Mouse (Mus musculus): Measurements from ENCODE around the gene Nedd9.
A peak's percentile ranks its signal among the peaks of the same experiment; 100 is the strongest.

Nedd9 gene

DNA sequence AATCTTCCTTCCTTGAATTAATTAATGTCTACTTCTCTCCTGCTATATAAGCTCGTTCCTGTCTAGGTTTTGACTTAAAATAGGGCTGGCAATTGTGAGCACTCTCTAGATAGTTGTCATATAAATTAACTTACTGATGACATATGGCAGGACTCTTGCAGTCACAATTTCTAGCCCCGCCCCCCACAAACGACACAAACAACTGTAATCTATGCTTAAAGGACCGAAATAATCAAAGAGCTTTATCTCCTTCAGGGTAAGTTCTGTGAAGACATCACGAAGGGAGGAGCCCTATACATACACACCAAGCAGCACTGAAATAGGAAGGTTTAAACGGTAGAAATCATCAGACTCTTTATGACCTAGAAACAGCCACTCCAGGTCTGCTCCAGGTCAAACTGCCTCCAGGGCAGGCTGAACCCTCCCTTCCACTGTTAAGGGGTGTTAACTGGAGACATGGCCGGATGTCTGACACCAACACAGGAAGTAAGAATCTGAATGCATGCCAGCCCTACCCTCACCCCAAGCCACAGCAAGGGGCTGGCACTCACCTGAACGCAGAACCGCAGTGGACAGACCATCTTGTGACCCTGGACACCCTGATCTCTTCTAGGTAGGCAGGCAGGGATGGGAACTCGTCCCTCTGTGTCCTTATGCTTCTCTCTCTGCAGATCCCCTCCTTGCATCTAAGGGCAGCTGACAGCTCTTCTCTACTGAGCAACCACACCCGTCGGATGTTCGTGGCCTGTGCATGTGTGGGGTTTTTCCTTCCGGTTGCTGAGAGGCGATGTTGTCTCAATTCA lies at the start of gene Nedd9:
Nedd9 (minus strand) TSS at position 757 of the 803 bp plus-strand sequence.
- no peak for DNase-seq (ENCODE audit: low spot score in 2 of 2)

DNA sequence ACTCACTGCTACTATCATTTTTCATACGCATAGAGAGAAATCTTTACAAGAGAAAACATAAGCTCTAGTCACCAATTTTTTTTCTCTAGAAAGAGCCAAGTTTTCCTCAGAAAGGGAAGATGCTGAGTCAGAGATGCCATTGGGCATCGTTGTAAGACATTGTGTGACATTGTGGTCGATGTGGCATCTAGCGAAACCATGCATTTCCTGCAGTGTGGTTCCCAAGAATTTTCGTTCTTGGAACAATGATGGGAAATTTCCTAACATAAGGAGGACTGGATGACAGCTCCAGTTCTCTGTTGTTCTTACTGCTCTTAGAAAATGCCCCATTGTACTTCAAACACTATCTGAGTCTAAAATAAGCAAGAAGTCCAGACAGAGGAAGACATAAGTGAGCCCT lies 45.5 kb upstream of the Nedd9 start:
- no peak for DNase-seq (ENCODE audit: low spot score in 2 of 2)

- peak in 1 of 2 experiments; percentile 10 for DNase-seq (ENCODE audit: low spot score in 2 of 2)
Measured at GRCm38 (mm10) chr13:41530326-41530725, 43.2 kb upstream of the Nedd9 start.

DNA sequence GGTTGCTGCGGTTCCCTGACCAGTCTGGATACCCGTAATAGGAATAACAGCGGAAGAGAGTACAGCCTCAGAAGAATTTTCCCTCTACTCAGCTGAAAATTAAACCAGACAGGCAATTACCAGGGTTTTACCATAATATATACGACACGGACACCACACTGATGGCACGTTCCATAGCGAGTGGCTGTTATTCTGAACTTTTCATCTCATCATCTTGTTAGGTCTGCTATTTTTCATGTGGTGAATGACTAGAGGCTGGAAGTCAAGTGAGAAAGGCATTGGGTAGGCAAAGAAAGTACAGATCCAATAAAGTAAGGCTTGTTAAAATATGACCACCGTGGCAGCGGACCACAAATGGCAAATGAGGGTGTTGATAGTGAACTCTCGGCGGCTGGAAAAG lies 37.0 kb upstream of the Nedd9 start:
- DNase-seq (ENCODE audit: low spot score in 2 of 2) = no peak

DNA sequence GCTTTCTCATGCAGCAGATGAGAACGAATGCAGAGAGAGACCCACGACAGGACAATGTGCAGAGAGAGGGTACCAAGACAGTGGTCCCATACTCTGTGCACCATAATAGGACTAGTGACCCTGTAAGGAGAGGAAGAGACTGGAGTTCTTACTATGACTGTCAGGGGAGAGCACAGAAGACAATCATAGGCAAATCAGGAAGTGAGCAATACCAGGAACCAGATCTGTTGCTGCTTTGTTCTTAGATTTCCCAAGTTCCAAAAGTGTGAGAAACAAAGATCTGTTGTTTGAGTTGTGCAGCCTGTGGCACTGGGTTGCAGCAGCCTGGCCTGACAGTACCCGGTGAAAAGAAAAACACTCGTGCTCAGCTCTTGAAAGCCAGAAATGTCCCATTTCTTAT lies 34.1 kb upstream of the Nedd9 start:
- DNase-seq (ENCODE audit: low spot score in 2 of 2) = no peak

DNA sequence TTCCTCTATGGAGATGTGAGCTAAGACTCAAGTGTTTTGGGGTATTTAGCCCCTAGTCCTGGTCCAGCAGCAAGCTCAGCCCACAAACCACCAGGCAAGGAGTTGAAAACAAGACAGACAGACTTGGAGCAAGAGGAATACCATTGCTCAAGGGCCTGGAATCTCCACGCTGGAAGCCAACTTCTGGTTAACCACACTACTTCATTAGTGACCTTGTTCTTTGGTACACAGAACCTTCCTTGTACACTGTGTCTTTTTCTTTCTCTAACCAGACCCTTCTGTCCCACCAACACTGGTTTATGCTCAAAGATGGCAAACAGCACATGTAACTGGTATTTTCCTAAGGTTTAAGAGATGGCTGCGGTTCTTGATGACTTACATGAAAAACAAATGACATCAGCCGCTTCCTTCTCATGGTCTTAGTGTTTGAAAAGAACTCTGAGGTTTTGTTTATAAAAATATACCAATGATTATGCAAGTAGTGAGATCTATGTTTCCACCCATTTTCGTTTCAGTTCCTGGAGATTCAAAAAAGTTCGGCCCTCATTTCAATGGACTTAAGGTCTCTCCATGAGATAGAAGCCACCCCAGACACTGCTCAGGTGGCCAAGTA lies 33.5 kb upstream of the Nedd9 start:
- DNase-seq (ENCODE audit: low spot score in 2 of 2) = no peak

- no peak for DNase-seq (ENCODE audit: low spot score in 2 of 2)
Measured at GRCm38 (mm10) chr13:41519792-41520191, 32.6 kb upstream of the Nedd9 start.

DNA sequence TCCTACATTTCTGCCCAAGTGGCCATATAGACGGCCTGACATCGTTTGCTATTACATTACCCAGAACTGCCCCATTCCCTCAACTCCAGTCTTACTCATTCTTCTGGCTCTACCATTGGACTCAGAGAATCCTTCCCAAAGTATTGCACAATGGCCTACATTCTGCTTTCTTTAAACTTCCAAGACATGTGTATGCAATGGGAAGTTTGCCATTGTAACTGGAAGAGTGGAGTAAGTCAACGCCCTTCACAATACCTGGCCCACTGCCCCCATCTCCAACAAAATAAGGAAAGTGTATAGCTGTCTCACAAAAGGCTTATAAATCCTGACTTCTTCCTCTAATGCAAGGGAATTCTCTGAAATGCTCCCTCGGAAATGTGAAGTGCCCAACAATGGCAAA lies 30.0 kb upstream of the Nedd9 start:
- no peak for DNase-seq (ENCODE audit: low spot score in 2 of 2)

DNA sequence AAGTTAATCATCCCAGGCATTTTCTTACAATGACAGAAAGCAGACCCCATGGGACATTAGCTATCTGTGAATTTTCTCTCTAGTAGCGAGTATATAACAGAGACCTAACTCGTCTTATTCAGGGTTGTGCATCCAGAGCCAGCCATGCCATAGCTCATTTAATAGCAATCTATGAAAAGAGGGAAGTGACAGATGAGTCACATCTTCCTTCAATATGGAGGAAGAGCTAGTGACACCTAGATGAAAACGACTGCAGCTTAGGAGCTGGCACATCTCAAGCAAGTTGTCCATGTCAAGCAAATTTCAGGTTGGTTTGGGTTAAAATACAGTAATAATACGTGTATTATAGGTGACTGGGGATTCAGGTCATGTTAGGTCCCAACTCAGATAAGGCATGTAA lies 28.6 kb upstream of the Nedd9 start:
- DNase-seq (ENCODE audit: low spot score in 2 of 2) = no peak

DNA sequence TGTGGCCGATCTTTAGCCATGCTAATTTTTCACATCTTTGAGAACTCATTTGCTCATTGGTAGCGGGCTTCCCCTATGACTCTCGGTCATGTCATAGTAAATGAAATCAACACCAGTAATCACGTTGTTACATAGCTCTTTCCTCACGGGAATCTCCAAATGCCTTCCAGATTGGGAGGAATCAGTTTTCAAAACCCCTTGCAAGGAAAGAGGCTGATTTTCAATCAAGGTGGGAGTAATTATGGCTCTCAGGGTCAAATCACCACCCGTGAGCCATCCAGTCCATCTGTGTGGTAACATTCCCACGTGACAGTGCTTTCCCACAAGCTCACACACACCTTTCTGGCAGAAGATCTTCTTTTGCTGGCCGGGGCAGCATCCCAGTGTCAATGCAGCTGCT lies 27.8 kb upstream of the Nedd9 start:
- DNase-seq (ENCODE audit: low spot score in 2 of 2) = no peak

- DNase-seq (ENCODE audit: low spot score in 2 of 2) = no peak
Measured at GRCm38 (mm10) chr13:41513456-41513855, 26.3 kb upstream of the Nedd9 start.

DNA sequence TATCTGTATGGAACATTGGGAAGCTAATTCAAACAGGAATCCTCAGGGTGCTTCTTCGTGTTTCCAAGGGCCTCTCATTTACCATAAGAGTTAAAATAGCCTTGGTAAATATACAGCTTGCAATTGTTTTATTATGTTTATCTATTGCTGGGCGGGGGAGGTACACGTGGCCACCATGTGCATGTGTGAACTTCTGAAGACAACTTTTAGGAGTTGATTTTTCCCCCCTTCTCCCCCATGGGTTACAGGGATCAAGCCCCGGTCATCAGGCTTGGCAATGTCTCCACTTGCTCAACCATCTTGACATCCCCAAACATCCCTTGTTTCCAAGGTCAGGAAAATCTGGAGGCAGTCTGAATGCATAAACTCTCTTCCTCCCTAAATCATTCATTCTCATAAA lies 25.1 kb upstream of the Nedd9 start:
- no peak for DNase-seq (ENCODE audit: low spot score in 2 of 2)

- no peak for DNase-seq (ENCODE audit: low spot score in 2 of 2)
Measured at GRCm38 (mm10) chr13:41510631-41511419, 23.7 kb upstream of the Nedd9 start.

DNA sequence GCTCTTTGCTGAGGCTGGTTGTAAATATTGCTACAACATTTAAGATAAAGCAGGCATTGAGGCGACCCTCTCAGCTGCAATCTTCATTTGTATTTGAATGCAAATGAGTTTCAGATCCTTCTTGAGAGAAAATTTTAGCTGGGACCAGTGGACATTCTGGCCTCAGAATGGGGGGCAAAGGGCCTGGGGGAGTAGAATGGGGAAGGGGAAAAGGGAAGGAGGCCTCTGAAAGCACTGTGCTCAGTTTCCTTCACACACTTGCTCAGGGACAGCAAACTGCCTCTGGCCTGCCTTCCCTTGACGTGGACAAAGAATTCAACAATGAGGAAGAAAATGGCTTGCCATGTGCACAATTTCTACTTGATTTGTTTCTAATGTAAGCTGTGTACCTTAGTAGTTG lies 18.4 kb upstream of the Nedd9 start:
- no peak for DNase-seq (ENCODE audit: low spot score in 2 of 2)

GRCm38 (mm10) chr13:41504997-41505396 lies 17.8 kb upstream of the Nedd9 start:
- no peak for DNase-seq (ENCODE audit: low spot score in 2 of 2)

- DNase-seq (ENCODE audit: low spot score in 2 of 2) = no peak
Measured at GRCm38 (mm10) chr13:41504448-41504847, 17.3 kb upstream of the Nedd9 start.

DNA sequence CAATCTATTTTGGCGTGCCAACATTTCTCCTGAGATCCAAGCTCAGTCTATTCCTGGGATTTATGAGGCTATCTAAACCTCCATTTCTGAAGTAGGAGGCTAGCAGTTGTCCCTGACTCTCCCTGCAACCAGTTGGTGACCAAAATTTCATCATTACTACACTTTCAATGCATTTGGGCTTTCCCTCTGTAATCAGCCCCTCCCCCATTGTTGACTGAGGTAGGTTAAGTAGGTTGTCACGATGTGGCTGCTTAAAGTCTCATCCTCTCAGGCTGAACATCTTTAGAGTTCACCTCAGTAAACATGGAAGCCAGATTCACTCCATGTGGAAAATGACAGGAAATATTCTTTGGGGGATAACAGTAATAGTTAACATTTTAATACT lies 15.7 kb upstream of the Nedd9 start:
- DNase-seq (ENCODE audit: low spot score in 2 of 2) = no peak

DNA sequence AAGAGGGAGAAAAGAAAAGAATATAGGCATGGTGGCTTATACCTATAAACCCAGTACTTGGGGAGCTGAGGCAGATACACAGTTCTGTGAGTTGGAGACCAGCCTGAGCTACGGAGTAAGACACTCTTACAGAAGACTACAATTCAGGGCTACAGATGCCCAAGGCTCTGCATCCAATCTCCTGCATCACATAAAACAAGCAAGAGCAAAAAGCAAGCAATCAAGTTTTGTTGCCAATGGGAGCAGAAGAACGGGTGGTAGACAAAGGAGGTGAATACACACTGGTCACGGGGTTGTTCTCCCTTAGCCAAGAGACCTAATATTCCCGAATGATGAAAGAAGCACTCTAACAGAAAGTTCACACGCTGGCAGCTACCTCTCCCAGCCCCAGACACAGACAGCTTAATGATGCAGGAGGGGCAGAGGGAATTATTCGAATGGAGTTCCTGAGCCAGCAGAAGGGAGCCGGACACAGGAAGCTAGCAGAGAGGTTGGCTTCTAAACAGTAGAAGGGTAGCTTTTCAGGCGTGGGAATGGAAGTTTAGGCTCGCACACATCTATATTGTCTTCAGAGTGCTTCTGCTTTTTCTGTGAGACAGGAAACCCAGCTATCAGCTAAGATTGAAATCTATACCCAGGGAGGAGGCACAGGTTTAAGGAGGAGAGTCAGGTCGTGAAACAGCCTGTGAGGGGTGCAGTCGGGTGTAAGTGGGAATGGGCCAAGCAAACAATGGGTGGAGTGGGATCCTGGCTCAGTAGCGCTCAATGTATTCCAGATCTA lies 15.2 kb upstream of the Nedd9 start:
- DNase-seq (ENCODE audit: low spot score in 2 of 2) = no peak

- no peak for DNase-seq (ENCODE audit: low spot score in 2 of 2)
Measured at GRCm38 (mm10) chr13:41500793-41501192, 13.6 kb upstream of the Nedd9 start.

DNA sequence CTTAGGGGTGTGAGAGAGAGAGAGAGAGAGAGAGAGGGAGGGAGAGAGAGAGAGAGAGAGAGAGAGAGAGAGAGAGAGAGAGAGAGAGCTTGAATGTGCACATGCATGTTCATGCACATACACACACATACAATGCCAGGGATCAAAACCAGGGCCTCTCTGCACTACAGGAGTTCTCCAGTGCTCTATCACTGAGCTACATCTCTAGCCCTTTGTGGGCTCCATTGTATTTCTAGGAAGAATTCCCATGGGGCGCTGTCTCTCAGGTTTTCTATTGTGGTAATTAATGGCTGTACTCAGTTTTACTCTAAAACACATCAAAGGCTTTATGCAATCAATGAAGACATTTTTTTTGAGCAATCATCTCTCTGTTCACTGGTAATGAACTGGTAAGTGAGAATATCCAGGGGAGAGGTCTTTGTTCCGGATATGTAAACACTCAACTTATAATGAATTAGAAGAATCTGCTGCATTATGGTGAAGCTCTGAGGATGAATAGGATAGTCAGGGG lies 11.5 kb upstream of the Nedd9 start:
- no peak for DNase-seq (ENCODE audit: low spot score in 2 of 2)

DNA sequence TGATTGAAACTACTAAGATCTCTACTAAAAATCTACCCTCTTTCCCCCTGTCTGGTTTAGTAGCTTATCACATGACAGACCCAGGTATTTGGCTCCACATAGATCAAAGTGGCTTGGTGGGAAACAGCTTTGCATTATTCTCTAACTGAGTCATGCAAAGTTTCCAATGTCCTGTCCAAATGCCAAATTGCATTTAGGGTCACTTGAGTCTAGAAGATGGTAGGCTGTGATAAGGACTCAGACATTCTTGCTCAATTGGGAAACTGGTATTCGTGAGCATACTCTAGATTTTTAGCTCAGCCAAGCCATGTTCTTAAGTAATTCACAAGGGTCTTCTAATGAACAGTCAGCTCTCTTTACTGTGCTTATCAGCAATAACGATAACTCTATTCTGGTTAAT lies 7.5 kb upstream of the Nedd9 start:
- no peak for DNase-seq (ENCODE audit: low spot score in 2 of 2)

Measured in frontal cortex, postnatal 36 days (tissue).